Mouse (Mus musculus) embryonic facial prominence, embryonic 14.5 days (tissue): ENCODE measurements around the gene Frmd5. TPM values are rescaled to one million over a fixed set of nuclear protein-coding genes. Genes with fewer than 3 reads are reported as not detected.
A peak's percentile ranks its signal among the peaks of the same experiment; 100 is the strongest.

Source experiments
- ATAC-seq: fragments of 200-750 bp; cut with Nextera tagmentation; 2 replicates; pipeline ENCODE4 v1.8.0; 2017; ENCODE audit warnings: low read depth, moderate number of reproducible peaks, moderate TSS enrichment
- DNase-seq: peaks from one replicate; pipeline ENCODE4 v3.0.0-alpha.2; 2015; ENCODE audit warnings: low spot score
- H3K27ac ChIP-seq: fragments of 300-500 bp; sonication (generic); replicated peaks from 2 replicates; pipeline ENCODE4 v1.5.1; 2014; ENCODE audit warnings: low read depth, mild to moderate bottlenecking, low read length, moderate library complexity
- H3K27me3 ChIP-seq: fragments of 300-500 bp; sonication (generic); replicated peaks from 2 replicates; pipeline ENCODE4 v1.6.1; 2014; ENCODE audit warnings: low read length; ENCODE audit not compliant: control insufficient read depth, insufficient read depth
- H3K36me3 ChIP-seq: fragments of 300-500 bp; sonication (generic); 2 replicates; pipeline ENCODE4 v1.6.1; 2014; ENCODE audit warnings: low read length, mixed read lengths; ENCODE audit not compliant: control insufficient read depth, insufficient read depth
- H3K4me1 ChIP-seq: fragments of 300-500 bp; sonication (generic); 2 replicates; pipeline ENCODE4 v1.6.1; 2014; ENCODE audit warnings: antibody characterized with exemption, low read length; ENCODE audit not compliant: control insufficient read depth, insufficient read depth
- H3K4me2 ChIP-seq: fragments of 300-500 bp; sonication (generic); 2 replicates; pipeline ENCODE4 v1.6.1; 2014; ENCODE audit warnings: low read depth, mild to moderate bottlenecking, low read length, moderate library complexity, mixed read lengths
- H3K4me3 ChIP-seq: fragments of 300-500 bp; sonication (generic); 2 replicates; pipeline ENCODE4 v1.5.1; 2014; ENCODE audit warnings: low read depth, mild to moderate bottlenecking, low read length
- H3K9ac ChIP-seq: fragments of 300-500 bp; sonication (generic); 2 replicates; pipeline ENCODE4 v1.6.1; 2014; ENCODE audit warnings: low read depth, mild to moderate bottlenecking, low read length, moderate library complexity, mixed read lengths
- H3K9me3 ChIP-seq: fragments of 300-500 bp; sonication (generic); 2 replicates; pipeline ENCODE4 v1.6.1; 2016; ENCODE audit warnings: low read length; ENCODE audit not compliant: control insufficient read depth
- WGBS: fragments of 180-500 bp; shearing (Covaris S2); extraction: QIAGEN DNeasy Blood & Tissue Kit; methylation state at CpG from one replicate; pipeline ENCODE4 v1.1.7; 2014; 5-methylcytosine and 5-hydroxymethylcytosine counted together
- polyA plus RNA-seq: library from polyadenylated mRNA; unstranded; fragments of >200 nt; fragmentation: Nextera tagmentation; extraction: Ambion mirVana; gene quantifications from 2 replicates; pipeline ENCODE4 v1.2.1, GENCODE M21; 2014

Gene Frmd5
- polyA plus RNA-seq, 1 experiment from 2014 or later: 1.4 TPM

GRCm38 (mm10) chr2:121695436-121695835 lies 111.5 kb downstream of the Frmd5 start:
- Histone ChIP-seq H3K27ac (no peak overlapping the region), H3K4me3 (no peak overlapping the region), H3K4me1 (no peaks in the 10 kb centered on the region), H3K9me3 (no peaks in the 10 kb centered on the region), H3K27me3 (no peaks in the 10 kb centered on the region), H3K9ac (no peak overlapping the region), H3K36me3 (no peaks in the 10 kb centered on the region), H3K4me2 (no peak overlapping the region)
- ATAC-seq: no peak
- 78% methylated on average over 10 of the region's 10 CpGs for WGBS
- DNase-seq: no peak

- no peak overlapping the region for H3K27ac ChIP-seq
- no peak overlapping the region for H3K4me2 ChIP-seq
- no peaks in the 10 kb centered on the region for H3K27me3 ChIP-seq
- no peaks in the 10 kb centered on the region for H3K36me3 ChIP-seq
- H3K9me3 ChIP-seq: no peaks in the 10 kb centered on the region
- WGBS: 65% methylated on average over 2 of the region's 2 CpGs
- H3K4me1 ChIP-seq: no peaks in the 10 kb centered on the region
- H3K4me3 ChIP-seq: no peak overlapping the region
- ATAC-seq (no peak), DNase-seq (no peak)
- no peak overlapping the region for H3K9ac ChIP-seq
These were observed 118.8 kb downstream of the Frmd5 start for GRCm38 (mm10) chr2:121688107-121688506.

GRCm38 (mm10) chr2:121683606-121684005 lies 123.3 kb downstream of the Frmd5 start:
- H3K27me3 ChIP-seq: no peaks in the 10 kb centered on the region
- ATAC-seq (no peak), DNase-seq (peak; percentile 24)
- no peaks in the 10 kb centered on the region for H3K9me3 ChIP-seq
- no peak overlapping the region for H3K4me3 ChIP-seq
- H3K36me3 ChIP-seq: no peaks in the 10 kb centered on the region
- H3K4me1 ChIP-seq: no peaks in the 10 kb centered on the region
- no peak overlapping the region for H3K9ac ChIP-seq
- WGBS: 86% methylated on average over 8 of the region's 8 CpGs
- H3K27ac ChIP-seq: no peak overlapping the region
- H3K4me2 ChIP-seq: no peak overlapping the region

DNA sequence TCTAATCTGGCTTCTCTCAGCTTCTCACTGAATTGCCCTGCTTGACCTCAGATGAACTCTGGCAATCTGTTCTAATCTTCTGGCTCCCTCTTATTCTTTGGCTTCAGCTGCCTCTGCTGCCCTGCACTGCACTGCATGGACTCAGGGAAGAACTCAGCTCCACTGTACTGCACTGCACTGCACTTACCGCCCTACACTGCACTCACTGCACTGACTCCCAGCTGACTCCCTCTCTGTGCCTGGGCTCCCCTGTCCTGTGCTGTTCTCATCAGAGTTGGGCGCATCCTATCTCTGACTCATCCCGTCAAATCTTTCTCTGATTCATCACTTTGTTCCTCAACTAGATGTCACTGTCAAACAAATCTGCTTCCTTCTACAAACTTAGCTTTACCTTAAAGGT lies 124.5 kb downstream of the Frmd5 start:
- H3K27ac ChIP-seq: no peak overlapping the region
- WGBS: 88% methylated on average over 3 of the region's 3 CpGs
- no peak overlapping the region for H3K9ac ChIP-seq
- H3K36me3 ChIP-seq: no peaks in the 10 kb centered on the region
- no peaks in the 10 kb centered on the region for H3K9me3 ChIP-seq
- no peak overlapping the region for H3K4me2 ChIP-seq
- H3K4me1 ChIP-seq: no peaks in the 10 kb centered on the region
- H3K4me3 ChIP-seq: no peak overlapping the region
- ATAC-seq (no peak), DNase-seq (no peak)
- H3K27me3 ChIP-seq: no peaks in the 10 kb centered on the region

DNA sequence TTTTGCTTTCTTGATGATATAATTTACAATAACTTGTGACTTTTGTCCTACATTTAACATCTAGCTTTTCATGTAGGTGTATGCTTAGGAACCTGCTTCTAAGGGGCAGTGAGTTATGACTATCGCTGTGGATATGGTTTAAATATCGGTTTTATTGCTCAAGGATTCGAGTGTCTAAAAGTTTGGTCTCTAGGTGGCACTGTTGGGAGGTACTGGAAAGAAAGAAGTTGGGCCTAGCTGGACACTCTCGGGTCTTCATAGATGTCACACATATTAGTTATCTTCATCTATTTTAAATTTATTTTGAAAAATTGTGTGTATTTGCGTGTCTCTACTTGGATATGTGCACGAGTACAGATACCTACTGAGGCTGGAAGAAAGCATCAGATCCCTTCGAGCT lies 127.2 kb downstream of the Frmd5 start:
- Histone ChIP-seq H3K36me3 (no peaks in the 10 kb centered on the region), H3K9me3 (no peaks in the 10 kb centered on the region), H3K4me3 (no peak overlapping the region), H3K9ac (no peak overlapping the region), H3K27me3 (no peaks in the 10 kb centered on the region), H3K4me1 (no peaks in the 10 kb centered on the region), H3K27ac (no peak overlapping the region), H3K4me2 (no peak overlapping the region)
- DNase-seq (no peak), ATAC-seq (no peak)
- 78% methylated on average over 7 of the region's 7 CpGs for WGBS

- H3K4me1 ChIP-seq: no peaks in the 10 kb centered on the region
- no peak overlapping the region for H3K4me2 ChIP-seq
- H3K4me3 ChIP-seq: no peak overlapping the region
- H3K36me3 ChIP-seq: no peaks in the 10 kb centered on the region
- 67% methylated on average over 6 of the region's 6 CpGs for WGBS
- no peak overlapping the region for H3K27ac ChIP-seq
- DNase-seq: no peak
- H3K9me3 ChIP-seq: no peaks in the 10 kb centered on the region
- H3K27me3 ChIP-seq: no peaks in the 10 kb centered on the region
- ATAC-seq: no peak
- no peak overlapping the region for H3K9ac ChIP-seq
These were observed 129.3 kb downstream of the Frmd5 start for GRCm38 (mm10) chr2:121677649-121677986.

- ATAC-seq (no peak), DNase-seq (no peak)
- no peaks in the 10 kb centered on the region for H3K36me3 ChIP-seq
- H3K4me3 ChIP-seq: no peak overlapping the region
- H3K27me3 ChIP-seq: no peaks in the 10 kb centered on the region
- H3K27ac ChIP-seq: no peak overlapping the region
- no peak overlapping the region for H3K9ac ChIP-seq
- 71% methylated on average over 6 of the region's 6 CpGs for WGBS
- no peaks in the 10 kb centered on the region for H3K4me1 ChIP-seq
- no peaks in the 10 kb centered on the region for H3K9me3 ChIP-seq
- no peak overlapping the region for H3K4me2 ChIP-seq
These were observed 129.8 kb downstream of the Frmd5 start for GRCm38 (mm10) chr2:121676951-121677648.

DNA sequence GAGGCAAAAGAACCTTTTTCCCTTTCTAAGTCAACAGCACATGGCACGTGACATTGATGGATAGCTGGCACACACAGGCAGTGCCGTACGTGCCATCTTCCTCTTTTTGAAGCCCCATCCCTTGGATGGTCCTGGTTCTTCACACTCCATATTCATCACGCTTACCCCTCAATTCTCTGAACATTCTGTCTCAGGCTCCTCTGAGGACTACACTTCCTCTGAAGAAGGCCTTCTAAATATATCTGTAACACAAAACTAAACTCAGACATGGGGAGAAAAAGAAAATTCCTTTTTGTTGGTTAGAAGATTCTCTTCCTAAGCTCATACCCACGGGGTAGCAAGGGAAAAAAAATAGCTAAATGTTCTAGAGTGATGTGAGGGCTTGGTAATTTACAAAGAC lies 131.0 kb downstream of the Frmd5 start:
- no peaks in the 10 kb centered on the region for H3K27me3 ChIP-seq
- H3K27ac ChIP-seq: no peak overlapping the region
- WGBS: 82% methylated on average over 5 of the region's 5 CpGs
- no peak overlapping the region for H3K4me2 ChIP-seq
- H3K4me3 ChIP-seq: no peak overlapping the region
- H3K9me3 ChIP-seq: no peaks in the 10 kb centered on the region
- ATAC-seq (no peak), DNase-seq (no peak)
- H3K36me3 ChIP-seq: no peaks in the 10 kb centered on the region
- no peak overlapping the region for H3K9ac ChIP-seq
- H3K4me1 ChIP-seq: no peaks in the 10 kb centered on the region

- no peak overlapping the region for H3K4me3 ChIP-seq
- H3K36me3 ChIP-seq: no peaks in the 10 kb centered on the region
- H3K4me1 ChIP-seq: no peaks in the 10 kb centered on the region
- 86% methylated on average over 3 of the region's 3 CpGs for WGBS
- DNase-seq: no peak
- H3K27ac ChIP-seq: no peak overlapping the region
- H3K9ac ChIP-seq: no peak overlapping the region
- H3K4me2 ChIP-seq: no peak overlapping the region
- no peak for ATAC-seq
- H3K27me3 ChIP-seq: no peaks in the 10 kb centered on the region
- H3K9me3 ChIP-seq: no peaks in the 10 kb centered on the region
These were observed 131.8 kb downstream of the Frmd5 start for GRCm38 (mm10) chr2:121675136-121675535.
